Mouse (Mus musculus): ENCODE measurements at regions not wholly inside any gene's neighbourhood (a gene's known extent, or its start where the extent isn't known, plus 50 kb on each side); places are given as distances from the start of the nearest gene placed in this dataset.

- TF ChIP-seq POLR2A (IDR thresholded peaks at IDR 0.05; ENCODE audit: low read depth, low read length) (no peak), CTCF (conservative IDR thresholded peaks at IDR 0.05; ENCODE audit: insufficient read depth, insufficient read length, low read depth, low read length) (no peak)
These were observed 69.5 kb upstream of the Disp3 start for GRCm38 (mm10) chr4:148357221-148357621.

Measured in kidney, adult 2 months (tissue).